Mouse (Mus musculus) CH12.LX (cell line): ENCODE data around the gene BC034090. TPM values are rescaled to one million over a fixed set of nuclear protein-coding genes. Genes with fewer than 3 reads are reported as not detected.

ENCODE experiments used
- DNase-seq: peaks from one replicate; pipeline ENCODE4 v3.0.0-alpha.2; 2013; ENCODE audit errors: extremely low read depth
- H3K27ac ChIP-seq: 2 replicates; pipeline ENCODE4 v1.5.1; 2012; ENCODE audit warnings: low read depth, mild to moderate bottlenecking, control low read depth, moderate library complexity; ENCODE audit not compliant: insufficient read depth
- H3K27me3 ChIP-seq: replicated peaks from 2 replicates; pipeline ENCODE3; 2012; ENCODE audit warnings: inconsistent platforms
- H3K36me3 ChIP-seq, 2 experiments: replicated peaks in 1 of 2; 2 replicates each; pipeline versions ENCODE3 to v1.6.1; 2012; ENCODE audit warnings: inconsistent platforms in 1 of 2, low read length in 1 of 2, mild to moderate bottlenecking in 1 of 2, mixed read lengths in 1 of 2, moderate library complexity in 1 of 2; ENCODE audit not compliant: control insufficient read depth in 1 of 2, insufficient read depth in 1 of 2
- H3K4me1 ChIP-seq, 2 experiments: 2 replicates each; pipeline ENCODE4 v1.6.1; 2012; ENCODE audit warnings: inconsistent platforms in 1 of 2, moderate library complexity in 1 of 2; ENCODE audit not compliant: insufficient read depth in 2 of 2, control insufficient read depth in 1 of 2
- H3K4me2 ChIP-seq: 2 replicates; pipeline ENCODE4 v1.6.1; 2012; ENCODE audit warnings: low read depth, mild to moderate bottlenecking, control low read depth; ENCODE audit not compliant: poor library complexity, insufficient read depth, severe bottlenecking
- H3K4me3 ChIP-seq, 3 experiments: fragments of 150-350 bp in 1 of 3; sonication (generic) in 1 of 3; replicated peaks in 1 of 3; 2 replicates each; pipeline versions ENCODE3 to v1.5.1; 2011 to 2012; ENCODE audit warnings: low read depth in 2 of 3, low read length in 2 of 3, mild to moderate bottlenecking in 2 of 3, moderate library complexity in 2 of 3, control low read depth in 1 of 3, improper control_type of control experiment in 1 of 3, inconsistent platforms in 1 of 3, mixed read lengths in 1 of 3; ENCODE audit not compliant: poor library complexity in 1 of 3
- H3K79me2 ChIP-seq: replicated peaks from 2 replicates; pipeline ENCODE4 v1.6.1; 2012; ENCODE audit warnings: mild to moderate bottlenecking, moderate library complexity; ENCODE audit not compliant: control insufficient read depth, poor library complexity, insufficient read depth, severe bottlenecking; ENCODE audit errors: extremely low read depth
- H3K9ac ChIP-seq: 2 replicates; pipeline ENCODE4 v1.6.1; 2012; ENCODE audit warnings: low read depth, mild to moderate bottlenecking, control low read depth, moderate library complexity; ENCODE audit not compliant: insufficient read depth
- H3K9me3 ChIP-seq: replicated peaks from 2 replicates; pipeline ENCODE3; 2012; ENCODE audit warnings: low read length, inconsistent platforms, mixed read lengths
- BHLHE40 ChIP-seq: IDR thresholded peaks from 2 replicates; pipeline ENCODE4 v1.6.1; 2011; ENCODE audit warnings: mild to moderate bottlenecking, low read depth, low read length, improper control_type of control experiment
- CHD1 ChIP-seq: IDR thresholded peaks from 2 replicates; pipeline ENCODE4 v1.6.1; 2012; ENCODE audit warnings: low read depth, low read length, improper control_type of control experiment, inconsistent platforms
- CHD2 ChIP-seq: IDR thresholded peaks from 2 replicates; pipeline ENCODE4 v1.6.1; 2011; ENCODE audit warnings: low read length, improper control_type of control experiment
- CTCF ChIP-seq, 2 experiments: IDR thresholded peaks in 1 of 2; conservative IDR thresholded peaks in 1 of 2; 2 replicates each; pipeline ENCODE4 v1.5.1; 2011 to 2012; ENCODE audit warnings: low read depth in 2 of 2, low read length in 2 of 2, improper control_type of control experiment in 1 of 2, inconsistent platforms in 1 of 2, mild to moderate bottlenecking in 1 of 2, moderate library complexity in 1 of 2
- E2F4 ChIP-seq: IDR thresholded peaks from 2 replicates; pipeline ENCODE4 v1.6.1; 2011; ENCODE audit warnings: low read depth, low read length, improper control_type of control experiment; ENCODE audit not compliant: insufficient replicate concordance
- ELF1 ChIP-seq: IDR thresholded peaks from 2 replicates; pipeline ENCODE4 v1.6.1; 2014; ENCODE audit warnings: low read depth, mild to moderate bottlenecking, inconsistent platforms, low read length, improper control_type of control experiment
- EP300 ChIP-seq: IDR thresholded peaks from 2 replicates; pipeline ENCODE4 v1.6.1; 2011; ENCODE audit warnings: low read length, improper control_type of control experiment
- ETS1 ChIP-seq: conservative IDR thresholded peaks from 2 replicates; pipeline ENCODE4 v1.6.1; 2012; ENCODE audit warnings: low read depth, mild to moderate bottlenecking, inconsistent platforms, low read length, improper control_type of control experiment, moderate library complexity
- IRF4 ChIP-seq: IDR thresholded peaks from 2 replicates; pipeline ENCODE4 v1.6.1; 2014; ENCODE audit warnings: low read depth, mild to moderate bottlenecking, inconsistent platforms, low read length, improper control_type of control experiment
- KAT2A ChIP-seq: IDR thresholded peaks from 2 replicates; pipeline ENCODE4 v1.6.1; 2012; ENCODE audit warnings: low read length, improper control_type of control experiment, inconsistent platforms; ENCODE audit not compliant: insufficient replicate concordance
- MAX ChIP-seq: IDR thresholded peaks from 2 replicates; pipeline ENCODE4 v1.6.1; 2011; ENCODE audit warnings: low read length, improper control_type of control experiment
- MAZ ChIP-seq: IDR thresholded peaks from 2 replicates; pipeline ENCODE4 v1.6.1; 2012; ENCODE audit warnings: low read depth, mild to moderate bottlenecking, inconsistent platforms, low read length, improper control_type of control experiment, moderate library complexity
- MEF2A ChIP-seq: IDR thresholded peaks from 2 replicates; pipeline ENCODE4 v1.6.1; 2014; ENCODE audit warnings: low read depth, mild to moderate bottlenecking, inconsistent platforms, low read length, improper control_type of control experiment, borderline replicate concordance
- NRF1 ChIP-seq: IDR thresholded peaks from 2 replicates; pipeline ENCODE4 v1.6.1; 2014; ENCODE audit warnings: low read depth, mild to moderate bottlenecking, inconsistent platforms, low read length, improper control_type of control experiment, moderate library complexity
- POLR2AphosphoS2 ChIP-seq: IDR thresholded peaks from 2 replicates; pipeline ENCODE4 v1.6.1; 2011; ENCODE audit warnings: low read depth, low read length, improper control_type of control experiment
- RAD21 ChIP-seq: IDR thresholded peaks from 2 replicates; pipeline ENCODE4 v1.6.1; 2011; ENCODE audit warnings: low read depth, mild to moderate bottlenecking, low read length, improper control_type of control experiment, moderate library complexity
- RCOR1 ChIP-seq: conservative IDR thresholded peaks from 2 replicates; pipeline ENCODE4 v1.6.1; 2012; ENCODE audit warnings: low read depth, mild to moderate bottlenecking, inconsistent platforms, low read length, improper control_type of control experiment
- SIN3A ChIP-seq: IDR thresholded peaks from 2 replicates; pipeline ENCODE4 v1.6.1; 2012; ENCODE audit warnings: low read length, improper control_type of control experiment, inconsistent platforms
- SMC3 ChIP-seq: IDR thresholded peaks from 2 replicates; pipeline ENCODE4 v1.6.1; 2011; ENCODE audit warnings: low read depth, low read length, improper control_type of control experiment
- TBP ChIP-seq: conservative IDR thresholded peaks from 2 replicates; pipeline ENCODE4 v1.6.1; 2011; ENCODE audit warnings: low read depth, low read length, improper control_type of control experiment
- TCF12 ChIP-seq: IDR thresholded peaks from 2 replicates; pipeline ENCODE4 v1.6.1; 2014; ENCODE audit warnings: low read depth, mild to moderate bottlenecking, inconsistent platforms, low read length, improper control_type of control experiment
- UBTF ChIP-seq: IDR thresholded peaks from 2 replicates; pipeline ENCODE4 v1.6.1; 2012; ENCODE audit warnings: low read depth, mild to moderate bottlenecking, inconsistent platforms, low read length, improper control_type of control experiment, moderate library complexity
- ZKSCAN1 ChIP-seq: IDR thresholded peaks from 2 replicates; pipeline ENCODE4 v1.6.1; 2012; ENCODE audit warnings: low read depth, inconsistent platforms, low read length, improper control_type of control experiment, borderline replicate concordance
- ZMIZ1 ChIP-seq: IDR thresholded peaks from 2 replicates; pipeline ENCODE4 v1.6.1; 2012; ENCODE audit warnings: low read depth, mild to moderate bottlenecking, inconsistent platforms, low read length, improper control_type of control experiment
- dilution Hi-C: fragments of 300-500 bp; cut with MboI; formaldehyde crosslinking; loops from 2 replicates; pipeline ENCODE4 v1.14.3; 2020; ENCODE audit warnings: low sequenced_read_pairs; ENCODE audit not compliant: extremely low pct_unique_long_range_greater_than_20kb, extremely low pct_ligation_motif_present
- in situ Hi-C: fragments of 300-500 bp; cut with MboI; formaldehyde crosslinking; loops from 3 replicates; pipeline ENCODE4 v1.14.3; 2019; ENCODE audit warnings: low sequenced_read_pairs, low pct_ligation_motif_present, low pct_unique_long_range_greater_than_20kb, mixed read lengths
- polyA plus RNA-seq: library from polyadenylated mRNA; unstranded; fragments of >175 nt; gene quantifications from 2 replicates; pipeline ENCODE4 v1.2.1, GENCODE M21; 2012; ENCODE audit warnings: low read depth; ENCODE audit not compliant: insufficient read length
- total RNA-seq, 2 experiments: library from RNA; depleted of rRNA; stranded (reverse); fragments of 300-350 nt in 1 of 2; fragments of >200 nt in 1 of 2; gene quantifications; 2 replicates each; pipeline ENCODE4 v1.2.3; 2012 to 2014

The BC034090 gene
- total and polyA plus RNA-seq, 3 experiments = 1.6 to 4.6 (median 3.0) TPM

- H3K9me3 ChIP-seq = no peaks in the 10 kb centered on the region
Measured at GRCm38 (mm10) chr1:155204560-155205162, 39.6 kb downstream of the BC034090 start.

GRCm38 (mm10) chr1:155203954-155204353, 40.3 kb downstream of the BC034090 start:
- TF ChIP-seq MAX (no peak), ELF1 (no peak), CHD2 (no peak), SMC3 (no peak), MEF2A (no peak), ZKSCAN1 (no peak), NRF1 (no peak), E2F4 (no peak), BHLHE40 (no peak), POLR2AphosphoS2 (no peak), TCF12 (no peak), ETS1 (no peak), KAT2A (no peak), RAD21 (no peak)
- no peaks in the 10 kb centered on the region for H3K79me2 ChIP-seq
- no peak for DNase-seq
- in situ Hi-C loops = loop anchor here (25.0 kb wide), 1 partner anchor 917 kb away; no protein-coding TSS in a partner anchor
- peaks cover 0 to 4% of the 10 kb centered on the region in 2 experiments; a peak in 1 of 4 replicates for H3K4me1 ChIP-seq
- H3K4me2 ChIP-seq = no peak overlapping the region
- H3K4me3 ChIP-seq = no peak overlapping the region
- no peak overlapping the region for H3K9ac ChIP-seq
- peaks cover 3% of the 10 kb centered on the region for H3K9me3 ChIP-seq
- no peaks in the 10 kb centered on the region for H3K27me3 ChIP-seq
- no peak overlapping the region for H3K27ac ChIP-seq
- dilution Hi-C loops = loop anchor here (25.0 kb wide), 1 partner anchor 167 kb away; no protein-coding TSS in a partner anchor
- peaks cover 44 to 85% of the 10 kb centered on the region in 2 experiments for H3K36me3 ChIP-seq

More at GRCm38 (mm10) chr1:155204560-155205162, 39.6 kb downstream of the BC034090 start:
- no peak overlapping the region for H3K4me2 ChIP-seq
- no peak overlapping the region for H3K9ac ChIP-seq
- dilution Hi-C loops (loop anchor here (25.0 kb wide), 1 partner anchor 167 kb away; no protein-coding TSS in a partner anchor), in situ Hi-C loops (loop anchor here (25.0 kb wide), 1 partner anchor 917 kb away; no protein-coding TSS in a partner anchor)
- peaks cover 39 to 78% of the 10 kb centered on the region in 2 experiments for H3K36me3 ChIP-seq
- no peak overlapping the region for H3K4me3 ChIP-seq
- no peaks in the 10 kb centered on the region for H3K79me2 ChIP-seq
- no peak for DNase-seq
- H3K27ac ChIP-seq = no peak overlapping the region
- TF ChIP-seq TCF12 = no peak
- no peak for TF ChIP-seq CHD2
- no peak for TF ChIP-seq SMC3
- TF ChIP-seq ZMIZ1 = no peak
- no peak for TF ChIP-seq KAT2A
- TF ChIP-seq IRF4 = no peak
- no peak for TF ChIP-seq CTCF (conservative IDR thresholded peaks at IDR 0.05 in 1 of 2, IDR thresholded peaks at IDR 0.05 in 1 of 2; ENCODE audit: low read depth in 2 of 2, low read length in 2 of 2)
- no peak for TF ChIP-seq SIN3A
- no peak for TF ChIP-seq RAD21
- TF ChIP-seq ZKSCAN1 = no peak
- TF ChIP-seq EP300 = no peak
- no peak for TF ChIP-seq MAX
- no peak for TF ChIP-seq CHD1
- no peak for TF ChIP-seq TBP
- no peak for TF ChIP-seq MAZ
- TF ChIP-seq UBTF = no peak
- TF ChIP-seq RCOR1 = no peak
- TF ChIP-seq, all 38 proteins: peak for 0
- Histone ChIP-seq H3K4me1 (peaks cover 0 to 4% of the 10 kb centered on the region in 2 experiments; a peak in 1 of 4 replicates), H3K27me3 (no peaks in the 10 kb centered on the region)
